Mouse (Mus musculus) hindbrain, embryonic 10.5 days (tissue): Measurements from ENCODE around the gene Sbsn. TPM values are rescaled to one million over a fixed set of nuclear protein-coding genes. Genes with fewer than 3 reads are reported as not detected.

ENCODE experiments used
- DNase-seq: peaks from one replicate; pipeline ENCODE4 v3.0.0-alpha.2; 2017; ENCODE audit warnings: low spot score
- H3K27ac ChIP-seq: fragments of 300-500 bp; sonication (generic); 2 replicates; pipeline ENCODE4 v1.5.1; 2016; ENCODE audit warnings: mild to moderate bottlenecking, moderate library complexity
- H3K27me3 ChIP-seq: fragments of 300-500 bp; sonication (generic); 2 replicates; pipeline ENCODE4 v1.6.1; 2016; ENCODE audit warnings: mild to moderate bottlenecking; ENCODE audit not compliant: poor library complexity, insufficient read depth, severe bottlenecking
- H3K36me3 ChIP-seq: fragments of 300-500 bp; sonication (generic); 2 replicates; pipeline ENCODE4 v1.6.1; 2016; ENCODE audit warnings: mild to moderate bottlenecking, moderate library complexity
- H3K4me1 ChIP-seq: fragments of 300-500 bp; sonication (generic); replicated peaks from 2 replicates; pipeline ENCODE4 v1.6.1; 2016; ENCODE audit warnings: mild to moderate bottlenecking
- H3K4me3 ChIP-seq: fragments of 300-500 bp; sonication (generic); 2 replicates; pipeline ENCODE4 v1.5.1; 2016; ENCODE audit warnings: mild to moderate bottlenecking, moderate library complexity
- H3K9me3 ChIP-seq: fragments of 300-500 bp; sonication (generic); 2 replicates; pipeline ENCODE4 v1.6.1; 2016; ENCODE audit warnings: mild to moderate bottlenecking, moderate library complexity
- WGBS: fragments of 180-500 bp; shearing (Covaris S2); methylation state at CpG from one replicate; pipeline ENCODE4 v1.1.7; 2016; 5-methylcytosine and 5-hydroxymethylcytosine counted together
- polyA plus RNA-seq: library from polyadenylated mRNA; unstranded; fragments of >200 nt; fragmentation: Nextera tagmentation; extraction: Ambion mirVana; gene quantifications from 2 replicates; pipeline ENCODE4 v1.2.1, GENCODE M21; 2016

Gene Sbsn
- polyA plus RNA-seq, 1 experiment from 2014 or later, result 0.72 TPM

GRCm38 (mm10) chr7:30796790-30797189 is 45.5 kb downstream of the Sbsn start:
- Histone ChIP-seq H3K27me3 (no peaks in the 10 kb centered on the region), H3K4me3 (no peak overlapping the region), H3K36me3 (no peaks in the 10 kb centered on the region), H3K27ac (no peak overlapping the region), H3K9me3 (peaks cover 16% of the 10 kb centered on the region; the same call in 1 of the 2 replicates), H3K4me1 (no peaks in the 10 kb centered on the region)
- 89% methylated on average over 1 of the region's 1 CpGs for WGBS
- no peak for DNase-seq

GRCm38 (mm10) chr7:30800653-30801052 is 49.4 kb downstream of the Sbsn start:
- Histone ChIP-seq H3K4me3 (no peak overlapping the region), H3K36me3 (no peaks in the 10 kb centered on the region), H3K9me3 (peaks cover 16% of the 10 kb centered on the region; the same call in 1 of the 2 replicates), H3K4me1 (no peaks in the 10 kb centered on the region), H3K27ac (no peak overlapping the region), H3K27me3 (no peaks in the 10 kb centered on the region)
- DNase-seq, result no peak

GRCm38 (mm10) chr7:30803256-30803655 is 52.0 kb downstream of the Sbsn start:
- H3K9me3 ChIP-seq, result peaks cover 16% of the 10 kb centered on the region; the same call in 1 of the 2 replicates
- H3K27me3 ChIP-seq, result no peaks in the 10 kb centered on the region
- no peaks in the 10 kb centered on the region for H3K36me3 ChIP-seq
- H3K4me1 ChIP-seq, result no peaks in the 10 kb centered on the region
- WGBS, result 92% methylated on average over 3 of the region's 3 CpGs
- H3K4me3 ChIP-seq, result no peak overlapping the region
- H3K27ac ChIP-seq, result no peak overlapping the region
- DNase-seq, result no peak

GRCm38 (mm10) chr7:30804026-30804715 is 52.9 kb downstream of the Sbsn start:
- Histone ChIP-seq H3K4me3 (no peak overlapping the region), H3K27ac (no peak overlapping the region), H3K9me3 (peaks cover 12% of the 10 kb centered on the region; the same call in 1 of the 2 replicates), H3K4me1 (no peaks in the 10 kb centered on the region), H3K36me3 (no peaks in the 10 kb centered on the region), H3K27me3 (no peaks in the 10 kb centered on the region)
- 83% methylated on average over 9 of the region's 9 CpGs for WGBS
- DNase-seq, result no peak

Other genes with a start within 250 kb of the Sbsn start
- 40.1 and 79.4 TPM in 2 replicates for gene Arhgap33, start 216.4 kb upstream of the Sbsn start, polyA plus RNA-seq
- 4.1 and 5.3 TPM in 2 replicates for gene Hspb6, start 199.3 kb upstream of the Sbsn start, polyA plus RNA-seq
- gene Proser3, start 199.2 kb upstream of the Sbsn start, polyA plus RNA-seq, result 13.8 and 15.1 TPM in 2 replicates
- 47.6 and 50.2 TPM in 2 replicates for gene Lin37, start 191.6 kb upstream of the Sbsn start, polyA plus RNA-seq
- 96.0 and 106 TPM in 2 replicates for gene U2af1l4, start 188.2 kb upstream of the Sbsn start, polyA plus RNA-seq
- gene Gm49396, start 188.1 kb upstream of the Sbsn start, polyA plus RNA-seq, result 16.4 and 16.9 TPM in 2 replicates
- 131 and 140 TPM in 2 replicates for gene Psenen, start 187.8 kb upstream of the Sbsn start, polyA plus RNA-seq
- 6.2 and 6.7 TPM in 2 replicates for gene Igflr1, start 186.0 kb upstream of the Sbsn start, polyA plus RNA-seq
- 9.6 and 11.0 TPM in 2 replicates for gene Kmt2b, start 162.7 kb upstream of the Sbsn start, polyA plus RNA-seq
- gene Zbtb32, start 152.6 kb upstream of the Sbsn start, polyA plus RNA-seq, result 0.20 and 0.21 TPM in 2 replicates
- 0.52 and 1.2 TPM in 2 replicates for gene Upk1a, start 138.6 kb upstream of the Sbsn start, polyA plus RNA-seq
- gene Cox6b1, start 125.3 kb upstream of the Sbsn start, polyA plus RNA-seq, result 810 and 924 TPM in 2 replicates
- gene Etv2, start 115.6 kb upstream of the Sbsn start, polyA plus RNA-seq, result 0.14 TPM in 1 of 2 replicates, not detected in the other
- gene Rbm42, start 101.2 kb upstream of the Sbsn start, polyA plus RNA-seq, result 145 and 175 TPM in 2 replicates
- 63.9 and 76.3 TPM in 2 replicates for gene Haus5, start 86.5 kb upstream of the Sbsn start, polyA plus RNA-seq
- gene Pmis2, start 79.9 kb upstream of the Sbsn start, polyA plus RNA-seq, result not detected in 2 replicates
- gene 2200002J24Rik, start 52.5 kb upstream of the Sbsn start, polyA plus RNA-seq, result not detected in 2 replicates
- 0.91 and 1.6 TPM in 2 replicates for gene Atp4a, start 39.3 kb upstream of the Sbsn start, polyA plus RNA-seq
- 163 and 170 TPM in 2 replicates for gene Tmem147, start 21.9 kb upstream of the Sbsn start, polyA plus RNA-seq
- gene Gapdhs, start 7.8 kb upstream of the Sbsn start, polyA plus RNA-seq, result 0.26 and 0.69 TPM in 2 replicates
- 0.59 TPM in 1 of 2 replicates, not detected in the other for gene Dmkn, start 12.3 kb downstream of the Sbsn start, polyA plus RNA-seq
- gene Krtdap, start 36.4 kb downstream of the Sbsn start, polyA plus RNA-seq, result not detected in 2 replicates
- not detected in 2 replicates for gene Ffar2, start 72.3 kb downstream of the Sbsn start, polyA plus RNA-seq
- gene Ffar3, start 104.7 kb downstream of the Sbsn start, polyA plus RNA-seq, result not detected in 2 replicates
- gene Ffar1, start 110.1 kb downstream of the Sbsn start, polyA plus RNA-seq, result not detected in 2 replicates
- gene Cd22, start 128.9 kb downstream of the Sbsn start, polyA plus RNA-seq, result 0.11 TPM in 1 of 2 replicates, not detected in the other
- gene Mag, start 163.4 kb downstream of the Sbsn start, polyA plus RNA-seq, result 0.61 and 0.67 TPM in 2 replicates
- not detected in 2 replicates for gene Hamp2, start 173.2 kb downstream of the Sbsn start, polyA plus RNA-seq
- not detected in 2 replicates for gene Hamp, start 192.6 kb downstream of the Sbsn start, polyA plus RNA-seq
- gene Usf2, start 205.3 kb downstream of the Sbsn start, polyA plus RNA-seq, result 23.6 and 26.3 TPM in 2 replicates
- 21.2 and 29.8 TPM in 2 replicates for gene Lsr, start 222.0 kb downstream of the Sbsn start, polyA plus RNA-seq
- gene Fam187b, start 222.3 kb downstream of the Sbsn start, polyA plus RNA-seq, result 1.4 and 2.0 TPM in 2 replicates